Mouse (Mus musculus): ENCODE data around the gene Wsb1.
"Not testable (repeated sequence)": the region's sequence is repeated elsewhere in the genome, so short reads cannot be mapped to it uniquely, and the experiment has no call there.

Gene Wsb1

DNA sequence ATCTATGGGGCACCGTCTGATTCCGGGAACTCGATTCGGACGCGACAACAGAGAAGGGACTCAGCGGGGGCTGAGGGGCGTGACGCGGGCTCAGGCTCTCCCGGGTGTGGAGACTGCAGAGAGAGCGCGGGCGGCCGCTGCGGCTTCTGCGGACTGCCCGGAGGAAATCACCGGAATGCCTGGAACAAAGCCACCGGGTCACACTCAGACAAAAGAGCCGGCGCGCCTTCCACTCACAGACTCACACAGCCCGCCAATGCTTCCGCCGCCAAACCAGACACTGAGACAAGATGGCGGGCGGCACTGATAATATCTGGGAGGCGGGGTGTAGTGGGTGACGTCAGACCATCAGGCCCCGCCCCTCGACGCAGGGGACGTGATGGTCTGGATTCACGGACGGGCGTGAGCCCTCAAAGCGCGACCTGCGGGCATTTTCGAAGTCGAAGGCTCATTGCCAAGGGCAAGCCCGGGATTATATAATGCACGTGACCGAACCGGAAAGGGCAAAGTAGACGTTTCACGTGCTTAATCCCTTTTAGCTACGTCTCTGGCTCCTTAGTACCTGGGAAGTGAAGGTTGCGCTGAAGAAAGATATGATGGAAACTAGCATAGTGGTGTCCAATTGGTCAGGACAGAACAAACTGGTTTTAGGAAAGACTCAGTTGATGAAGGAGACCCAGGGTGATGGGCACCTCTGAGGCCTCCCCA, at the start of gene Wsb1:
TSS of gene Wsb1 (minus strand) at position 281 of the 708 bp plus-strand sequence.
- peak; percentile 91 for DNase-seq (ENCODE audit: low spot score)

DNA sequence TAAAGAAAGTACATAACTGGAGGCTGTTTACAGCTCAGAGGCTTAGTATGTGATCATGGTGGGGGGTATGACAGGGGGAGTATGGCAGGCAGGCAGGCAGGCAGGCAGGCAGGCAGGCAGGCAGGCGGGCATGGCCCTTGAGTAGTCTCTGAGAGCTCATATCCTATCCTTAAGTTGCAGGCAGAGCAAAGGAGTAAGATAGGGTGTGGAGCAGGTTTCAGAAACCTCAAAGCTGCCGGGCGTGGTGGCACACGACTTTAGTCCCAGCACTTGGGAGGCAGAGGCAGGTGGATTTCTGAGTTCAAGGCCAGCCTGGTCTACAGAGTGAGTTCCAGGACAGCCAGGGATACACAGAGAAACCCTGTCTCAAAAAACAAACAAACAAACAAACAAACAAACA, 49.8 kb upstream of the Wsb1 start:
- DNase-seq (ENCODE audit: low spot score), result not testable (repeated sequence)

DNA sequence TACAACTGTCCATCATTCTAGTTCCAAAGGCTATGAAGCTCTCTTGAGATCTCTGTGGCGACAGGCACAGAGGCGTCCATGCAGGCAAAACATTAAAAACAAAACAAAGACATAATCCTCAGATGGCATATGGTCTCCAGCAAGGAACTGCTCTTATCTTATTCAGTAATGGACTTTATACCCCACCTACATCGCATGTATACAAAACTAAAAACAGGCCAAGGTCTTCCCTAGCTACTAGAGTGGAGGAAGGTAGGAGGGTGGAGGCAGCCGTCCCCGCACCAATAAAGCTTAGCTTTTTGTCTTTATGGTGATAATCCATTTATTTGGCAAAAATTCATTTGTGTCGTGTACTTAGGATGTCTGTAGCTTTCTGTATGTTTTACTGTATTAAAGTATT, 48.6 kb upstream of the Wsb1 start:
- DNase-seq (ENCODE audit: low spot score), result no peak

DNA sequence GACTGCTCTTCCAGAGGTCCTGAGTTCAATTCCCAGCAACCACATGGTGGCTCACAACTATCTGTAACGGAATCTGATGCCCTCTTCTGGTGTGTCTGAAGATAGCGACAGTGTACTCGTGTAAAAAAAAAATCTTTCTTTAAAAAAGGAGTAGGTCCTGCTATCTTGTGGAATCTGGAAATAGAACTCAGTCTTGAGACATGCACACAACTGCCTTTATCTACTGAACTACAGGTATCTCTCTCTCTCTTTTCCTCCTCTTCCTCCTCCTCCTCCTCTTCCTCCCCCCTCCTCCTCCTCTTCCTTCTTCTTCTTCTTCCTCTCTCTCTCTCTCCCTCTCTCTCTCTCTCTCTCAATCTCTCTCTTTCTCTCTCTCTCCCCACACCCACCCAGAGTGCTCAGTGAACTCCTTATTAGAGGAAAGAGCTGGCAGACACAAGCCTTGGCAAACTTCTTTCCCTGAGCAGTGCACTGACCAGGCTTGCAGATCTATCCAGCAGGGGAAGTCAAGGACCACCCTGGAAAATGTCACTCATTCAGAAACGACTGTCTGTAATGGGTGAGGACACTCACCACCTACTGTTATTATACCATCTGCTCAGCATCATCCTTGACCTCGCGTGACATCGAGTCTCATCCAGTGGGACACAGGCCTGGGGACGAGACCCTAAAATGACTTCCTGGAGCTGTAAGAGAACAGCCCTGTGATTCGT, 45.4 kb upstream of the Wsb1 start:
- no peak for DNase-seq (ENCODE audit: low spot score)

DNA sequence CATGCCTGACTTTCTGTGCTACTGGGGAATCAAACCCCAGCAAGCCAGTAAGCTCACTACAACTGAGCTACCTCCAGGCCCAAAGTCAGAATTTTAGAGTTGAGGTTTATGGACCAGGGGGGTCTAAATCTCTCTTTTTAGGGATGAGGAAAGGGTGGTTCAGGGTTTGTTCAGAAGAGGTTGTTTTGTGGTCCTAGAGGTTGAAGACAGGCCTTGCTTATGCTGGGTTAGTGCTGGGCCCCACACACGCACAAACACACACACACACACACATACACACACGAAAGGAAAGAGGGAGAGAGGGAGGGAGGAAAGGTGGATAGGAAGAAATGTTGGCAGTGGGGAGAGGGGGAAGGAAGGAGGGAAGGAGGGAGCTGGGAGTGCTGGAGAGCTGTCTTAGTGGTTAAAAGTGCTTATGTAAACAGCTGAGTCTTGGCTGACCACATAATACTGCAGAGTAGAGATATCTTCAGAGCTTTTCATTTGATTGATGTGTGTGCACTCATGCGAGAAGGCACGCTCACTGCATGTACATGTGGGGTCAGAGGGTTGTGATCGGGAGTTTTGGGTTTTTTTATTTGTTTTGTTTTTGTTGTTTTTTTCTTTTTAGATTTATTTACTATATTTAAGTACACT, 42.5 kb upstream of the Wsb1 start, which contains the start of gene Gm9964:
TSS of gene Gm9964 (minus strand) at position 51 of the 636 bp plus-strand sequence.
- no peak for DNase-seq (ENCODE audit: low spot score)

DNA sequence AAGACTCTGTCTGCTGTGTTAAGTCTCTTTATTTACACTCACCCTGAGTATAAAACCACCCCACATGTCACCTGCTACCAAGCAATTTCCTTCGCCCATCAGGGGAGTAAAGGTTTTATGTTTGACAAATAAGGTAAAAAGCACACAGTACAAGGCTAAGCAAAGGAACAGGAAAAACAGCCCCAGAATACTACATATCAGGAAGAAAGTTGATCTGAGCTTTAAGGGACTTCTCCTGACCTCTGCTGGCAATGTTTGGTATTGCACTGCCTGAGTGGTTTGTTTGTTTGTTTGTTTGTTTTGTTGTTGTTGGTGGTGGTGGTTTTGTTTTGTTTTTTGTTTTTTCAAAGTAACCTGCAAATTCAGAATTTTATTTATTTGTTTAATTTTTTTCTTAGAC, 41.7 kb upstream of the Wsb1 start:
- peak; percentile 47 for DNase-seq (ENCODE audit: low spot score)

DNA sequence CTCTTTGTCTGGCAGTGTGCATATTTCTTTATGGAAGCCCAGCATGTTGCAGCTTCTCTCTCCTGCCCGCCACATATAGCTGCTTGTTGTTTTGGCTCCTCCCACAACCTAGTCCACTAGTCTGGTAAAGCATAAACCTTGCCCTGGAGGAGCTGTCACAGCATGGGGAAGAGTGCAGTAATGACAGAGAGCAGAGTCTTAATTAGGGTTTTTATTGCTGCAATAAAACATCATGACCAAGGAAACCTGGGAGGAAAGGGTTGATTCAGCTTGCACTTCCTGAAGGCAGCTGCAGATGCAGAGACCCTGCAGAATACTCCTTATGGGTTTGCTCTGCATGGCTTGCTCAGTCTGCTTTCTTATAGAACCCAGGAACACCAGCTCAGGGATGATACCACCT, 39.5 kb upstream of the Wsb1 start:
- no peak for DNase-seq (ENCODE audit: low spot score)

DNA sequence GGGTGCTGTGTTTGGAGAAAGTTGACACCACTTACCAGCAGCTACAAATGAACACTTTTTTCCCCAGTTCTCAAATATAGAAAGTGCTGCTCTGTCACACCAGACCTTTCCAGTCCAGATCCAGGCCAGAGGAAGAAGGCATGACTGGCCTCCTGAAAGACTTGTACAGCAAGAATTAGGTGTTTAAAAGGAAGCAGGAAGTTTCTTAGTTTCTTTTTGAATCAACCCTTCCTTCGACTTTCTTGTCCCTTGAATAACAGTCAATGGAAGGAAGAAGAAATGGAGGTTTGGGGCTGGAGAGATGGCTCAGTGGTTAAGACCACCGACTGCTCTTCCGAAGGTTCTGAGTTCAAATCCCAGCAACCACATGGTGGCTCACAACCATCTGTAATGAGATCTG, 38.6 kb upstream of the Wsb1 start:
- no peak for DNase-seq (ENCODE audit: low spot score)

DNA sequence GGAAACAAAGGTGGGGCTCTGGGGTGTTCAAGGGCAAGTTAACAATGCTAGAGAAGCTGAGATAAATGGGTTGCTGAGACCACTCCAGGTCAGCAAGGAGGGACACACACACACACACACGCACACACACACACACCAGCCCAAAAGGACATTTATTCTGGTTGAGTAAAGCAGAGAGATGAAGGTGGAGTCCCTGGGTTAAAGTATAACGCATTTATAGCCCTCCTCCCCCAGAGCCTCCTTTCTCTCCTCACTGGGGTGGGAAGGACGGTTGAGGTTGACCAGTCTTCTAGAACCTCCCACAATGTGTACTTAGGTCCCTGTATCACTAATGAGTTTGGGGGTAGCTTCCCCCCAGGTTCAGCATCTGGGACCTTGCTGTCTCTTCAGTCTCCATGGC, 37.7 kb upstream of the Wsb1 start:
- no peak for DNase-seq (ENCODE audit: low spot score)

DNA sequence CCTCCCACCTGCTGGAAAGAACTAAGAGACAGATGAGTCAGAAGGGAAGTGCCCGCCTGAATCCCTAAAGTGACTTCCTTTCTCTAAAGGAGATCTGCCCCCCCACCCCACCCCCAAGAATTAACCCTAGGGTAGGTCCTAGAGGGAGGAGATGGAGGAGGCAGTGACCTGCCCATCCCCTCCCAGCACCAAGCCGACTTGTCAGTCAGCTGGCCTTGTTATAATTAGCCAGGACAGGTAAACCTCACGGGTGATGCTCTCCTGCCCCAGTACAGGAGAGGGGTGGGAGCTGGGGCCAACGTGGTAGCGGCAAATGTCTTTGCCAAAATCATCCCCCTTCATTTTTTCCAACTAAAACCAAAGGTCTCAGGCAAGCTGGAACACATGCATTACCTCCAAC, 37.2 kb upstream of the Wsb1 start:
- DNase-seq (ENCODE audit: low spot score), result no peak

DNA sequence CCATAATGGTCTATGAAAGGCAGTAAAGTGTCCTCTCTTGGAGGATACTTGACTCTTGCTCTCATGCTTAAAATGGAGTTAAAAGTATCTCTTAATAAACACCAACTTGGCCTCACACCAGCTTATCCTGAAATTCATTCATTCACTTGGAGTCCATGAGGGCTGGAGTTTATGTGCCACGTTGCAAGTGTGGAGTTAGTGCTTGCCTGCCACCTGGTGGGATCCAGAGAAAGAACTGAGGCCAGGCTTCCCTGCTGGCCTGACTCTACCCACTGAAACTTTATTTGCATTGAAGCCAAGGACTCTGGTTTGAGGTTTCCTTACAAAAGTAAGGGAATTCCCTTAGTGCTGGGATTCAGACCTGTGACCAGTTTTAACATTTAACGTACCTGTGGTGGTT, 36.0 kb upstream of the Wsb1 start:
- DNase-seq (ENCODE audit: low spot score), result peak; percentile 60

DNA sequence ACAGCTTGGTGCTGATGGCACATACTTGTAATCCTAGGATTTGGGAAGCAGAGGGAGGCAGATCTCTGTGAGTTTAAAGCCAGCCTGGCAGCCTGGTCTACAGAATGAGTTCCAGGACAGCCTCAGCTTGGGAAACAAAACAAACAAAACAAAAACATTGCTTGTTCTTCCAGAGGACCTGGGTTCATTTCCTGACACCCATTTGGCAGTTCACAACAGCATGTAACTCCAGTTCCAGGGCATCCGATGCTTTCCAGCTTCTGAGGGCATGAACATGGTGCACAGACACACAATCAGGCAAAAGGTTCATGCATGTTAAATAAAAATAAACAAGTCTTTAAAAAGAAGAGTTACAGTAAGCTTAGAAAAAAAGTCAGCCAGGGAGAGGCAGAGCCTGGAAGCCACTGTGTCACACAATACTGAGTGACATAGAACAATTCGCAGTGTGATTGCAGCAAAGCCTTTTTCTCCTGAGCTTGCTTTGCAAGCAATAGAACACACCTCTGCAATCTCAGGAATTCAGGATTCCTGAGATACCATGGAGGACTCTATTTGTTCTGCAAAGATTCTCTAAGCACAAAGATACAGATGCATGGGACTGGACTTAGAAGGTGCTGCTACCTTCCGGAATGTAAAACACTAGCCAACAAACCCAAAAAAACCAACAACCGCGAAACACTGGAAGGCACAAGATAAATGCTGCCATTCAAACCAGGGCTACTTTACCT, 34.6 kb upstream of the Wsb1 start:
- no peak for DNase-seq (ENCODE audit: low spot score)

DNA sequence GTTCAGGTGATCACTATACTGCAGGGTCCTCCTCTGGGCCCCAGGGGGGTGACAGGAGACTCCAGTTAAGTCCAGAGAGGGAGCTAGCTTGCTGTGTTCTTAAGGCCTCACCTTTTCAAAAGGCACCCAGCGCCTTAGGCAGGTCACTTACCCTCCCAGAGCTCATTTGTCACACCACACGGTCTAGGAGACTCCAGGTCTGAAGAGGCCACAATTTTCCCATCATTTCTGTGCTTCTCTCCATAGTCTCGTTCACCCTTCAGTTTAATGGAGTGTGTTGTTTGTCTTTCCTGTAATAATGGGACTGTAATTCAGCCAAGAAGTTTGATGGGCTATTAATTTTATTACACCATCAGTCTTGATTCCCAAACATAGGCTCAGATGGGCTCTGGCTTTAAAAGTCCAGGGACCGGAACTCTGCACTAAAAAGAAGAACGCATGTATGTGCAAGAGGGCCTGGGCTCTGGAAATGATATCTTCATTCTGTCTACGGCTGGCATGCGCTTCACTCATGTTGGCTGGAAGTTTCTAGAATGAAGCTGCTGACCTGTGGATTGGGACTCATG, 33.9 kb upstream of the Wsb1 start:
- no peak for DNase-seq (ENCODE audit: low spot score)

DNA sequence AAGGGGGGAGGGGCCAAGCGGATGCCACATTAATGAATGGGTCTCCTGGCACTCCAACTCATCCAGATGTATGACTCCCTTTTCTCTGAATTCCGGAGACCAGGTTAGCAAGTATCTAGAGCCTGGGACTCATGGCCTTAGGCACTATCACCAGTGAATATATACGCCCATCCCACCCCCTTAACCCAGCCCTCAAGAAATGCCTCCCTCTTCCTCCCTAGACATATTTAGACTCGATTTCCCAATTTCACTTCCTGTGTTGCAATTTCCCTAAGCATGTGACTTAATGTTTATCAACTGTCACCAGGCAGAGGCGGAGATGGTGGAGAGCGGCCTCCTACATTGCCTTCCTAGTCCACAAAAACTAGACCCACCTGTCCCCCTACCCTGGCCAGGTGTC, 33.0 kb upstream of the Wsb1 start:
- DNase-seq (ENCODE audit: low spot score), result no peak

DNA sequence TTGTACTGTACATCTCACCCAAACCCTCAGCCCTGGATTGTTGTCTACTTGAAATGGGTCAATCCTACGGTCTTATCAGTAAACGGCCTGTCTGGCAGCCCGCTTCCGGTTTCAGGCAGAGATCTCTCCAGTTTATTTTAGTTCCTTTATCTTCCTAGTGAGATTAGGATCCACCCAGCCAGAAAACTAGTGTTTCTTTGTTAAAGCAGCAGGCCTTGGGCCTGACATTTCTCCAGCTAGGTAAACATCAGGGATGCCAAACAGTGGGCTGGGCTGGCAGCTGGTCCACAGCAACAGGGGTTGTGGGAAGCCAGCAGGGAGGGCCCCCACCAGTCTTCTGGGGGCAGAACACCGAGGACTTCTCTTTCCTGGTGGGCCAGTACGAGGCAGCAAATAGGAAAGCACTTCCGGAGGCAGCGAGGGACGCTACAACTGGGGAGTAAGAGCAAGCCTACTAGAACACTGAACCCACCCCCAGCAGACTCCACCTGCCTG, 31.9 kb upstream of the Wsb1 start:
- no peak for DNase-seq (ENCODE audit: low spot score)

DNA sequence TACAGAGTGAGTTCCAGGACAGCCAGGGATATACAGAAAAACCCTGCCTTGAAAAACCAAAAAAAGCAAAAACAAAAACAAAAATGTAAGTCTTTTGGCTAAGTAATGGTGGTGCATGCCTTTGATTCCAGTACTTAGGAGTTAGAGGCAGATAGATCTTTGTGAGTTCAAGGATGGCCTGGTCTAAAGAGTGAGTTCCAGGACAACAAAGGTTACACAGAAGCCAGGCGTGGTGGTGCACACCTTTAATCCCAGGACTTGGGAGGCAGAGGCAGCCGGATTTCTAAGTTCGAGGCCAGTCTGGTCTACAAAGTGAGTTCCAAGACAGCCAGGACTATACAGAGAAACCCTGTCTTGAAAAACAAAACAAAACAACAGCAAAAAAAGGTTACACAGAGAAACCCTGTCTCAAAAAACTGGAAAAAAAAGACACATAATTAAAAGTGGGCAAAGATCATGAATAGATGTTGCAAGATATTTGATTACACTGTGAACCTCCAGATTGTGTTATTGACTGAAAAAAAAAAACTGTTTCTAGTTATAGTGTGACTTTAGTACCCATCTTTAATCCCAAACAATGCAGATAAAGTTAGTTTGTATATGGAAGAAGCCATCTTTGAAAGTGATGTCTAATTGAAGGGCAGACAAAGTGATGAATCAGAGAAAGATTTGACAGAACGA, 29.0 kb upstream of the Wsb1 start:
- no peak for DNase-seq (ENCODE audit: low spot score)

DNA sequence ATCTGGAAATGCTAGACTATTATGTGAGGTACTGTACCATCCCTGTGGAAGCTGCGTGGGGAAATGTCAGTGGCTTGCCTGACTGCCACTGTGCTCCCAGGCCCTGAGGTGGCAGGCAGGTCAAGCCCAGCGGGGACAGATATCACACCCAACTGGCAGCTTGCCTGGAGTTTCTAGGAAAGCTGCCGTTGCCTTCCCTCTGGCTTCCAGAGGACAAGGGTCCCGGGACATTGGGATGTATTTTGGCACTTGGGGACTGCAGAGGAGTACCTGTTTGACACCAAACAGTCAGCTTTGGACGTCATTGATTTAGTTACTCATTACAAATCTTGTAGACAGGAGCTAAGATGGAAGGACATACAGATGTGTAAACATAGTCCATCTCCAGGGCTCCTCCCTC, 26.9 kb upstream of the Wsb1 start:
- DNase-seq (ENCODE audit: low spot score), result no peak

DNA sequence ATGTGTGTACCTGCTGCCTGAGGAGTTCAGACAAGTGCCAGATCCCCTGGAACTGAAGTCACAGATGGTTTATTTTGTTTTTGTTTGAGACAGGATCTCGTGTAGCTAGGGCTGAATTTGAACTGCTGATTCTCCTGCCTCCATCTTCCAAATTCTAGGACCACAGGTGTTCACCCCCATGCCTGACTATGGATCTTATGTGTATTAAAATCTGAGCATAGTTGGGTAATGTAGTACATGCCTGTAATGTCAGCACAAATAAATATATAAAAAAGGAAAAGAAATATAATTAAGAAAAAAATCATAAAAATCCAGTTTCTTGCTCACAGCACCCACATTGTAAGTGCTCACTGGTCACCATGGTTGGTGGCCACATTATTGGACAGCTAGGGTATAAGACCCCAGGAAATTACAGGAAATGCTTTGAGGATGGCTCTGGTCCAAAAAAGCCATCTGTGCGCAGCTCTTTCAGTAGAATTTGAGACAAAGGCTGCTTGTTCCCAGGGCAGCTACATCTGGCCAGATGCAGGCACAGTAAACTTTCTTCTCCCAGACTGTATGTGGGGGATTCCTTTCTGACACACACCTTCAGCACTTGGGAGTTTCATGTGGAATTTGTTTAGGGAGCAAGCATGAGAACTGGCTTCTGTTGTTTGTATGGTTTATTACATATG, 25.4 kb upstream of the Wsb1 start:
- DNase-seq (ENCODE audit: low spot score), result no peak

DNA sequence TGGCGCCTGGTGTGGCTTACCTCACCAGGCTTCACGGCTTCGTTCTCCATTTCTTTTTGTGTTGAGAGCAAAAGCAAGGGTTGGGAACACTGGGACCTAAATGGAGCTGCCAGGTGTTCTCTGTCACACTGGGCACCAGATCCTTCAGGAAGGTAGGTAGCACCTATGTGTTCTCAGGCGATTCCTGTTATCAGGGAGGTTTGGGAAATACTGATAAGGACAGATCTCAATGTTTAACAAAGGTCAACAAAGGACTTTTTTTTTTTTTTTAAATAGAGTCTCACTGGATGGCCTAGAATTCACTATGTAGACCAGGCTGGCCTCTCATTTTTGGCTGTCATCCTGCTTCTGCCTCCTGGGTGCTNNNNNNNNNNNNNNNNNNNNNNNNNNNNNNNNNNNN, 19.3 kb upstream of the Wsb1 start:
- DNase-seq (ENCODE audit: low spot score), result no peak

DNA sequence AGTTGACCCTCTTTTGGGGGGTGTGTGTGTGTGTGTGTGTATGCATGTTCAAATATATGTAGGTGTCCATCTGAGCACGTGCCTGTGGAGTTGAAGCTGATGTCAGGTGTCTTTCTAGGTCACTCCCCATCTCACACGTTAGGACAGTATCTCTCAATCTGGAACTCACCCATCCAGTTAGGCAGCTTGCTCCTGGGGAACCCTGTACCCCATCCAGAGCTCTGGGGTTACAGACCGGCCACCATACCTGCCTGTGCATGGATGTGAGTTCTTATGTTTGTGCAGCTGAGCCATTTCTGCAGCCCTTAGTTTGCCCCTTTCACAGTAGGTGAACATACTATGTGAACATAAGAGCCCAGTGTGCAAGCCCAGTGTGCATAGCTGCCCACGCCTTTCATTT, 18.6 kb upstream of the Wsb1 start:
- DNase-seq (ENCODE audit: low spot score), result peak; percentile 48

DNA sequence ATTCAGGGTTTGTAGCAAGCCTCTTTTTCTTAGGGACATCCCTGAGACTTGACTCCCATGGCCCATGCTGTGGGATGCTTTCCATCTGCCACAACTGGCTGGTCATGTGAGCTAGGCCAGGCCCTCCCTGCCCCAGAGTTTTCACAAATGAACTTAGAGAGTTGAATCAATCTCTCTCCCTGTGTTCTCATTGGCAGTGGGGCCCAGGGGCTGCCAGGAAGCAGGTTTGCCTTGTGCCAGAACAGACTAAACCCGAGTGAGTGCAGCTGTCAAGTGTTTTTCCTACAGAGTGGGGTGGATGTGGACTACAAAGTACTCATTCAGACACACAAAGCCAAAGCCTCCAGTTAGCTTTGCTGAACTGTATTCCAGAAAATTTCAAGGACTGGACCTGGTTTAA, 12.7 kb upstream of the Wsb1 start:
- DNase-seq (ENCODE audit: low spot score), result no peak

Measured in urinary bladder, postnatal 14 days (tissue).